Mouse (Mus musculus): Measurements from ENCODE around the gene Gm5431. TPM values are rescaled to one million over a fixed set of nuclear protein-coding genes. Genes with fewer than 3 reads are reported as not detected.

Gm5431 gene
- polyA plus RNA-seq, 1 experiment from 2014 or later: 0.18 TPM

Other genes starting within 250 kb of the Gm5431 start
- gene Rack1, start 101.9 kb downstream of the Gm5431 start, polyA plus RNA-seq (2015; fragmentation: Nextera tagmentation; extraction: Ambion mirVana): 343 and 349 TPM in 2 replicates
- 6.5 and 7.1 TPM in 2 replicates for gene Trim41, start 84.9 kb downstream of the Gm5431 start, polyA plus RNA-seq (2015; fragmentation: Nextera tagmentation; extraction: Ambion mirVana)
- 1.7 and 2.7 TPM in 2 replicates for gene Trim7, start 76.1 kb downstream of the Gm5431 start, polyA plus RNA-seq (2015; fragmentation: Nextera tagmentation; extraction: Ambion mirVana)
- gene Gm12184, start 75.6 kb downstream of the Gm5431 start, polyA plus RNA-seq (2015; fragmentation: Nextera tagmentation; extraction: Ambion mirVana): 1.1 and 2.3 TPM in 2 replicates
- 3.6 and 5.4 TPM in 2 replicates for gene Irgm1, start 30.5 kb downstream of the Gm5431 start, polyA plus RNA-seq (2015; fragmentation: Nextera tagmentation; extraction: Ambion mirVana)
- gene Psme2b, start 44.0 kb upstream of the Gm5431 start, polyA plus RNA-seq (2015; fragmentation: Nextera tagmentation; extraction: Ambion mirVana): 1.4 and 6.2 TPM in 2 replicates
- not detected in 2 replicates for gene Olfr56, start 76.7 kb upstream of the Gm5431 start, polyA plus RNA-seq (2015; fragmentation: Nextera tagmentation; extraction: Ambion mirVana)
- 0.24 and 0.46 TPM in 2 replicates for gene 9930111J21Rik1, start 77.2 kb upstream of the Gm5431 start, polyA plus RNA-seq (2015; fragmentation: Nextera tagmentation; extraction: Ambion mirVana)
- not detected in 2 replicates for gene Gm12185, start 90.0 kb upstream of the Gm5431 start, polyA plus RNA-seq (2015; fragmentation: Nextera tagmentation; extraction: Ambion mirVana)
- 0.09 and 0.25 TPM in 2 replicates for gene Tgtp1, start 92.0 kb upstream of the Gm5431 start, polyA plus RNA-seq (2015; fragmentation: Nextera tagmentation; extraction: Ambion mirVana)
- gene 9930111J21Rik2, start 149.0 kb upstream of the Gm5431 start, polyA plus RNA-seq (2015; fragmentation: Nextera tagmentation; extraction: Ambion mirVana): 0.29 and 0.40 TPM in 2 replicates
- gene Tgtp2, start 162.0 kb upstream of the Gm5431 start, polyA plus RNA-seq (2015; fragmentation: Nextera tagmentation; extraction: Ambion mirVana): 0.09 TPM in 1 of 2 replicates, not detected in the other
- gene Ifi47, start 174.4 kb upstream of the Gm5431 start, polyA plus RNA-seq (2015; fragmentation: Nextera tagmentation; extraction: Ambion mirVana): 0.81 TPM in 2 replicates
- not detected in 2 replicates for gene Olfr1396, start 212.7 kb upstream of the Gm5431 start, polyA plus RNA-seq (2015; fragmentation: Nextera tagmentation; extraction: Ambion mirVana)
- not detected in 2 replicates for gene Olfr1395, start 240.1 kb upstream of the Gm5431 start, polyA plus RNA-seq (2015; fragmentation: Nextera tagmentation; extraction: Ambion mirVana)

Measured in hindbrain, embryonic 16.5 days (tissue).